Mouse (Mus musculus) right cerebral cortex, postnatal 14 days (tissue): ENCODE results near the gene Snx27.

ENCODE experiments used
- DNase-seq: peaks from one replicate; pipeline ENCODE4 v3.0.0; 2022

The Snx27 gene

DNA sequence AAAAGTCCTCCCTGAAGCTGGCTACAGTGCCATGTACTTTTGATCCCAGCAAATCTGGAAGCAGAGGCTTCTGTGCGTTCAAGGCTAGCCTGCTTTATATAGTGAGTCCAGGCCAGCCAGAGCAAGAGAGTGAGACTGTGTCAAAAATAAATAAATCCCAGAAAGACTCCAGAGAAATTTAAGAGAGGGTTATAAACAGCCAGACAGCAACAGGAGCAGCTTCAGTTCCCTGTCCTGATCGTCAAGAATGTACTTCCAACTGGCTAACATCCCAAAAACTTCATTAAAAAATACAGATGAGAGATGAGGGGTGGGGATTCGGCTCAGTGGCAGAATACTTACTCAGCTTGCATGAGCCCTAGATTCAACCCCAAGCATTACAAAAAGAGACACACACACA, 17.4 kb downstream of the Snx27 start:
- DNase-seq = no peak

DNA sequence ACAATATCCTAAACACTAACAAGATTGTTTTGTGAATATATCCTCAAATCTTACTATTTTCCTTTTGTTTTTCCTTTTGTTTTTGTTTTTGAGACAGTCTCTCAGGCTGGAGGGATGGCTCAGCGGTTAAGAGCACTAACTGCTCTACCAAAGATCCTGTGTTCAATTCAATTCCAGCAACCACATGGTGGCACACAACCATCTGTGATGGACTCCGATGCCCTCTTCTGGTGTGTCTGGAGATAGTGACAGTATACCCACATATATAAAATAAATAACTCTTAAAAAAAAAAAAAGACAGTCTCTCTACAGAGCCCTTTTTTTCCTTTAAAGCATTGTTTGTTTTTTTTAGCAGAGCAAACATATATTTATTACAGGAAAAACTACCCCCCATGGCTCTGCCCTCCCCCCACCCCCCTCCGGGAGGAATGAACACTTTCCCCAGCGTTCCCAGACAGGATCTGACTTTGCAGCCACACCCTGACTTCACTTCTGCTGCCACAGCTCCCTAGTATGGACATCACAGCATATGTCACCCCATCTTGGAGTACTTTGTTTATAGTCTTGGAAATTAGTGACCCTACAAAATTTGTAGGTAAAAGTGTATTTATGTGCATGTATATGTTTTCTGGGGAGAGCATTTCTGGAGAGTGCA, 18.0 kb downstream of the Snx27 start:
- DNase-seq = no peak

GRCm38 (mm10) chr3:94563163-94563562, 19.4 kb downstream of the Snx27 start:
- DNase-seq = no peak

GRCm38 (mm10) chr3:94559931-94560429, 22.5 kb downstream of the Snx27 start:
- no peak for DNase-seq

- DNase-seq = no peak
These were observed 33.5 kb downstream of the Snx27 start for GRCm38 (mm10) chr3:94549041-94549440.

DNA sequence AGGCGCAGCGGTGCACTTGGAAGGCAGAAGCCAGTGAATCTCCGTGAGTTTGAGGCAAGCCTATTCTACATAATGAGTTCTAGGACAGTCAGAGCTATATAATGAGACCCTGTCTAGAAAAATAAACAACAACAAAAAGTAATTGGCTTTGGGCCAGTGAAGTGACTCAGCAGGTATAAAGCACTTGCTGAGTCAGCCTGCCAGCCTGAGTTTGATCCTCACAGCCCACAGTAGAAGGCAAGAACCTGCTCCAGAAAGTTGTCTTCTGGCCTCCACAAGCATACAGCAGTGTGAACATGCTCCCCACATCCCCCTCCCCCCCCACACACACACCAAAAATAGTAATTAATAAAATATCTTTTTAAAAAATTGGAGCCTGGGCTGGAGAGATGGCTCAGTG, 45.3 kb downstream of the Snx27 start:
- DNase-seq = no peak

GRCm38 (mm10) chr3:94533968-94534367, 48.5 kb downstream of the Snx27 start:
- no peak for DNase-seq

DNA sequence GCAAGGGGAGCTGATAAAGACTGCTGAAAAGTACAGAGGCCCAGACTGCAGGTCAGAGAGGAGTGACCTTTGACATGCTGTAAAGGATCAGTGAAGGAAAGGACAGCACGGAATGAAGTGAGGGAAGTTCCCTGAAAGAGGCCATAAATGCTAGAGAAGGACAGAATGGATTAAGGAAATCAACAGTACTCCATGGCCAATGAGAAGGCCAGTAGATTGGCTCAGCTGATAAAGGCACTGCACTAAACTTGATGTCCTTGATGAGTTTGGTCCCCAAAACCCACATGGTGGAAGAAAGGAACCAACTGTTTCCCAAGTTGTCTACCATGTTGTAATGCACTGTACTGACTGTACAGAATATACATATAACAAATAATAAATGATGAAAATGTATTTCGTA, 55.8 kb downstream of the Snx27 start:
- DNase-seq = no peak

DNA sequence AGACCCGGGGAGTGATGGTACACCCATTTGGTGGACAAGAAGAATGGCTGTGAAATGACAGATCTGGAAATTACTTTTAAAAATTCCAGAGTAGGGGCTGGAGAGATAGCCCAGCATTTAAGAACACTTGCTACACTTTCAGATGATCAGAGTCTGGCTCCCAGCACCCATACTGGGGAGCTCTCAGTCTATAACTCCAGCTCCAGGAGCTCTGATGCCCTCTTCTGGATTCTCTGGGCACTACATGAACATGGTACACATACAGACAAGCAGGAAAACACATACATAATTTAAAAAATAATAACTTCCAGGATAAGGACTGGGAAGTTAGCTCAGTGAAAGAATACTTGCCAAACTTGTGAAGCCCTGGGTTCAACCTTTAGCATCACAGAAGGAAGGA, 75.9 kb downstream of the Snx27 start:
- DNase-seq = no peak

GRCm38 (mm10) chr3:94502243-94502642, 80.3 kb downstream of the Snx27 start:
- DNase-seq = no peak

DNA sequence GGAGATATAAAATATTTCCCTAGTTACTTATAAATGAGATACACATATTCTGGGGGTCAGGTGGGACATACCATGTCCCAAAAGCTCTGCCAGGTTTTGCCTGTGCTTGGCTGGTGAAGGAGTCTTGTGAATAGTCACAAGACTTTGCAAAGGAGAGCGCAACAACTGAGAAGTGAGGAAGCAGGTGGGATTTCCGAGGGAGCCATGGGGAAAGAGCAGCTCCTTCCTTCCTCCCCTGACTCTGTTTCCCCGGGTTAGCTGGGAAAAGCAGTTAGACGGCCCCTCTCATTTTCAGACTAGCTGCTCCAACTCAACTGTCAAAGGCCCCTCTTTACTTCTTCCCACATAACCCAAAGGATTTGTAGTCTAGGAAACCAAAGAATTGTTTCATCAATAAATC, 85.4 kb downstream of the Snx27 start:
- DNase-seq = no peak

DNA sequence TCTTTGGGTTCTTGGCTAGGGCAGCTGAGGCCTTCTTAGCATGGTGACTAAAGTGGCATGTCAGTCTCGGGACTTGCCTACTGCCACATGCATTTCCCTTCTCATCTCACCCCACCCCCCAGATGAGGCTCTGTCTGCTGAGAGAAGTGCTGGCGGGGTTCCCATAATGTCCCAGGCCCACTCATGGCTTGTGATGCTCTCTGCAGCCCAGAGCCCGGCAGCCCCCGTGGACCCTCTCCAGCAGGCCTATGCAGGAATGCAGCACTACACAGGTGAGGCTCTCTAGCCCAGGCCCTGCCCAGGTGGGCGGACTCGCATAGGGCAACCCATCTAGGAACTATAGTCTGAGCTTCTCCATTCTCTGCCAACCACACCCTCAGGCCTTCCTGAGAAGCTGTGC, 94.9 kb downstream of the Snx27 start:
- DNase-seq = peak; percentile 52

DNA sequence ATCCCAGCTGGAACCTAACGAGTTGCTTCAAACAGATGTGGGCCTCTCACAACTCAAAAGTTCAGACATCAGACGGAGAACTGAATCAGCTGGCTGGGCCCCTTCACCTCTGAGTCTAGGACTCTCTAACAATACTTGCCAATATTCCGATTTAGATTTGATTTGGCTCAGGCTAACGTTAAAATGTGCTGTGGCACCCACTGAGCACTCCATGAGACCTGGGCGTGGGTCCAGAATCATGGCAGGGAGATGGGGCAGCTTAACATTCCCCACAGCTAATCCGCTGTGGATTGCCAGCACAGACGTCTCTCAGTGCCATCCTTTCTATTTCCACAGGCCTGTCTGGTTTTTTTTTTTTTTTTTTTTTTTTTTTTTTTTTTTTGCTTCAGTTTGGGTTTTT, 96.6 kb downstream of the Snx27 start:
- DNase-seq = no peak

- peak; percentile 95 for DNase-seq
These were observed 98.6 kb downstream of the Snx27 start for GRCm38 (mm10) chr3:94483790-94484439.

GRCm38 (mm10) chr3:94482764-94483385, 99.6 kb downstream of the Snx27 start:
- DNase-seq = no peak

DNA sequence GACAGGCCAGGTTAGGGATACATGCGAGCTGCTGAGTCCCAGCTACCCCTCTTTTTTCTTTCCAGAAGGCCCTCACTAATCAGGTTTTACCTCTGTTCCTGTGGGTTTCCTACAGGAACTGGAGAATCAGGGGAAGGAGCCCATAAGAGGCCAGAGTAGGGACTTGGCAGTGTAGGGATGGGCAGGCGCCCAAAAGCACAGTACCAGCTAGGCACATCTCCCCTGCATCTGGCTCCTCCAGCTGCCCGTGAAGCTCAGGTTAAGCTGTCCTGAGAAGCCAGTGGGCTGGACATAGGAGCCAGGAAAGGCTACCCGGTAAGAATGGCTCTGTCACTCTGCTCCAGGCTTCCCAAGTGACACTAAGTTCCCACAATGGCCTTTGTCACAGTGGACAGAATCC, 101.1 kb downstream of the Snx27 start:
- no peak for DNase-seq

GRCm38 (mm10) chr3:94480291-94480884, 102.1 kb downstream of the Snx27 start, which contains the start of gene Riiad1:
Gene Riiad1 (minus strand): TSS chr3:94480341.
- no peak for DNase-seq

DNA sequence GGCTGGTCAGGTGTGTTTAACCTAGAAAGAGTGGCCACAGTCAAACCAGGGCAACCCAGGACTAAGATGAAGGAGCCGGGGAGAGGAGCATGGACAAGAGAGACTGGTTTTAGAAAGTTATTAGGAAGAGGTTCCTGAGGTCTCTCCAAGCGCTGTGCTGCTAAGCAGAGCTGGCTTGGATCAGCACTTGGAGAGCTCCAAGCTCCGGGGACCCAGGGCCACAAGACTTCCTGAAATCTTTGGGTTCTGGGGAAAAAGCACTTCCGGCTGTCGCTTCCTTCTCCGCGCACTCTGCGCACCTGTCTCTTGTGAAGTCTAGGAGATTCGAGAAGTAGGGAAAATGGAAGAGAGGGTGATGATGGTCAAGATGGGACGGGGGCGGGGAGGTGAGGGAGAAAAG, 103.0 kb downstream of the Snx27 start:
- DNase-seq = no peak

GRCm38 (mm10) chr3:94478591-94479169, 103.8 kb downstream of the Snx27 start:
- DNase-seq = no peak

GRCm38 (mm10) chr3:94477981-94478422, 104.5 kb downstream of the Snx27 start, which contains the start of gene Celf3:
Gene Celf3 (plus strand): TSS chr3:94478295.
- peak; percentile 69 for DNase-seq

- peak; percentile 54 for DNase-seq
These were observed 105.1 kb downstream of the Snx27 start for GRCm38 (mm10) chr3:94477444-94477843.

GRCm38 (mm10) chr3:94476301-94477035, 106.0 kb downstream of the Snx27 start:
- DNase-seq = no peak
